Mouse (Mus musculus) thymus, postnatal 36 days (tissue): ENCODE results near the gene Cyp24a1.

Source experiments
- DNase-seq, 2 experiments: peaks; one replicate each; pipeline ENCODE4 v3.0.0; 2022; ENCODE audit warnings: mixed read lengths in 2 of 2

Gene Cyp24a1

GRCm38 (mm10) chr2:170436204-170436603, 60.7 kb downstream of the Cyp24a1 start:
- DNase-seq: no peak
